Mouse (Mus musculus) neural tube, embryonic 14.5 days (tissue): ENCODE measurements around the gene Gm17606. TPM values are rescaled to one million over a fixed set of nuclear protein-coding genes. Genes with fewer than 3 reads are reported as not detected.
A peak's percentile ranks its signal among the peaks of the same experiment; 100 is the strongest.

Experiments
- ATAC-seq: fragments of 200-750 bp; cut with Nextera tagmentation; 2 replicates; pipeline ENCODE4 v1.8.0; 2017; ENCODE audit warnings: low read depth, mild to moderate bottlenecking, moderate TSS enrichment, moderate library complexity
- H3K27ac ChIP-seq: fragments of 300-500 bp; sonication (generic); 2 replicates; pipeline ENCODE4 v1.5.1; 2014; ENCODE audit warnings: low read depth, mild to moderate bottlenecking, control low read depth, low read length, moderate library complexity, mixed read lengths
- H3K27me3 ChIP-seq: fragments of 300-500 bp; sonication (generic); 2 replicates; pipeline ENCODE4 v1.6.1; 2014; ENCODE audit warnings: low read length; ENCODE audit not compliant: control insufficient read depth, insufficient read depth
- H3K36me3 ChIP-seq: fragments of 300-500 bp; sonication (generic); 2 replicates; pipeline ENCODE4 v1.6.1; 2014; ENCODE audit warnings: low read length, mixed read lengths; ENCODE audit not compliant: control insufficient read depth, insufficient read depth
- H3K4me1 ChIP-seq: fragments of 300-500 bp; sonication (generic); 2 replicates; pipeline ENCODE4 v1.6.1; 2014; ENCODE audit warnings: low read length; ENCODE audit not compliant: control insufficient read depth, insufficient read depth
- H3K4me2 ChIP-seq: fragments of 300-500 bp; sonication (generic); 2 replicates; pipeline ENCODE4 v1.6.1; 2014; ENCODE audit warnings: mild to moderate bottlenecking, low read depth, low read length, control low read depth
- H3K4me3 ChIP-seq: fragments of 300-500 bp; sonication (generic); 2 replicates; pipeline ENCODE4 v1.5.1; 2014; ENCODE audit warnings: low read depth, low read length, control low read depth, mixed read lengths
- H3K9ac ChIP-seq: fragments of 300-500 bp; sonication (generic); replicated peaks from 2 replicates; pipeline ENCODE4 v1.6.1; 2014; ENCODE audit warnings: low read depth, mild to moderate bottlenecking, control low read depth, low read length, mixed read lengths
- H3K9me3 ChIP-seq: fragments of 300-500 bp; sonication (generic); 2 replicates; pipeline ENCODE4 v1.6.1; 2016; ENCODE audit warnings: low read length; ENCODE audit not compliant: control insufficient read depth
- WGBS: fragments of 180-500 bp; shearing (Covaris S2); extraction: QIAGEN DNeasy Blood & Tissue Kit; methylation state at CpG from one replicate; pipeline ENCODE4 v1.1.7; 2014; 5-methylcytosine and 5-hydroxymethylcytosine counted together
- polyA plus RNA-seq: library from polyadenylated mRNA; unstranded; fragments of >200 nt; fragmentation: Nextera tagmentation; extraction: Ambion mirVana; gene quantifications from 2 replicates; pipeline ENCODE4 v1.2.1, GENCODE M21; 2014

Gm17606 gene
- polyA plus RNA-seq, 1 experiment from 2014 or later, result not detected

DNA sequence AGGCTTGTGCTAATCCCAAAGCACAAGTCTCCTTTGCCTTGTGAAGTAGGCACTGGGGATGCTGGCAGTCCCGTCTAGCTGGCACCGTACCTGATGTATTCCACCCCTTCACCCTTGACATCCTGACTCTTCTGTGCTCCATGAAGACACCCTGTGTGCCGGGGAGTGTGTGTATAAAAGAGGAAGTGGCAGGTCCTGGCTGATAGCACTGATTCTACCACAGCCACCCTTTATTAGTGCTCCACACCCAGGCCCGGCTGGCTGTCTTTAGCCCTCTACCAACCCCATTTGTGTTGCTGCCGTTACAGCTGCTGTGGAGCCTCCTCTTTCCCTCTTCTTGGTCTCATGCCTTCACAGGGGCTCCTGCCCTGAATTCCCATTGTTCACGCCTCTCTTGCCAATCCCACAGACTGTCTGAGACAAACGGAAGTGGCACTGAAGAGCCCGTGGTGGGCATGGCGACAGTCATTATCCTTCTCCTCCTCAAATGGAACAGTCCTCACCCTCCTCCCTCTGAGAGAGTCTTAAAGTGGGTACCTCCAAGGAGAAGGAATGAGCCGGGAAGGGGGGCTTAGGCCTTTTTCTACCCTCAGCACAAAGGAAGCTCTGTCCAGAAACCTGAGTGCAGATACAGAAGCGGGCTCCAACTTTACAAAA lies 10.0 kb upstream of the Gm17606 start:
- H3K9me3 ChIP-seq, result no peaks in the 10 kb centered on the region
- no peak overlapping the region for H3K27ac ChIP-seq
- WGBS, result 73% methylated on average over 11 of the region's 11 CpGs
- ATAC-seq, result peak; percentile 57
- no peaks in the 10 kb centered on the region for H3K27me3 ChIP-seq
- no peaks in the 10 kb centered on the region for H3K4me1 ChIP-seq
- no peak overlapping the region for H3K9ac ChIP-seq
- H3K36me3 ChIP-seq, result peaks cover 26% of the 10 kb centered on the region
- H3K4me3 ChIP-seq, result no peak overlapping the region
- H3K4me2 ChIP-seq, result no peak overlapping the region

DNA sequence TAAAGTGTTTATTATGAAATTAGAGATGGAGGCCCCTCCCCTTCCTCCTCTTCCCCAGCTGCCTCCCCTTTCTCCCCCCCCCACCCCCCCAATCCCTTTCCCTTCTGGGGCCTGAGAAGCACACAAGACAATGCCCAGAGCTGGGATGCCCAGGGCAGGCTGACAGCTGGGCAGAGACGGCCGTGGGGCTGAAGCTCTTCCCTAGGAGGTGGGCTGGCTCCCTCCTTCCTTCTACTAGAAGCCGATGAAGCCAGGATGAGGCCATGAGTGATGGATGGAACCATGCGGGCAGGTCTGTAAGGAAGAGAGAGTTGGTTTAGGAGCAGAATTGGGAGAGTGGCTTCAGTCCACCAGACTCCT lies 9.5 kb upstream of the Gm17606 start:
- H3K9me3 ChIP-seq, result no peaks in the 10 kb centered on the region
- no peaks in the 10 kb centered on the region for H3K4me1 ChIP-seq
- H3K36me3 ChIP-seq, result peaks cover 26% of the 10 kb centered on the region
- H3K27ac ChIP-seq, result no peak overlapping the region
- 0 out of 2 replicates have a peak, but pooled peaks have one; percentile 2 for ATAC-seq
- H3K4me2 ChIP-seq, result no peak overlapping the region
- no peak overlapping the region for H3K4me3 ChIP-seq
- H3K9ac ChIP-seq, result no peak overlapping the region
- no peaks in the 10 kb centered on the region for H3K27me3 ChIP-seq
- 78% methylated on average over 4 of the region's 4 CpGs for WGBS

DNA sequence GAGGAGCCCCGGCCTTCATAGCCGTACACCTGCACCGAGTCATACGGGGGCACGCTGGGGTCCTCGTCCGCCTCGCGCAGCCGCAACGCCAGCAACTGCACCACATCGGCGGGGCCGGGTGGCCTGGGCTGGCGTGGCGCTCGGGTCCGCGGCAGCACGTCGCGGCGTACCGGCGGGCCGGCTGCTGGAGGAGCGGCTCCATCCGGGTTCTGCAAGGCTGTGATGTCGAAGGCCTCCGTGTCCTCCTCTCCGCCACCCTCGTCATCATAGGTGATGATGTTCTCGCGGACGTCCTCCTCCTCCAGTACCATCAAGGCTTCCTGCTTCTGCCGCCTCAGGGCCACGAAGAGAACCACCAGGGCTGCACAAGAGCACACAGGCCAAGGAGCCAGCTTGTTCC lies 8.5 kb upstream of the Gm17606 start:
- no peaks in the 10 kb centered on the region for H3K9me3 ChIP-seq
- 94% methylated on average over 34 of the region's 37 CpGs for WGBS
- peaks cover 31% of the 10 kb centered on the region for H3K36me3 ChIP-seq
- H3K9ac ChIP-seq, result no peak overlapping the region
- no peak overlapping the region for H3K27ac ChIP-seq
- no peak for ATAC-seq
- H3K4me2 ChIP-seq, result no peak overlapping the region
- H3K27me3 ChIP-seq, result no peaks in the 10 kb centered on the region
- H3K4me3 ChIP-seq, result no peak overlapping the region
- no peaks in the 10 kb centered on the region for H3K4me1 ChIP-seq

DNA sequence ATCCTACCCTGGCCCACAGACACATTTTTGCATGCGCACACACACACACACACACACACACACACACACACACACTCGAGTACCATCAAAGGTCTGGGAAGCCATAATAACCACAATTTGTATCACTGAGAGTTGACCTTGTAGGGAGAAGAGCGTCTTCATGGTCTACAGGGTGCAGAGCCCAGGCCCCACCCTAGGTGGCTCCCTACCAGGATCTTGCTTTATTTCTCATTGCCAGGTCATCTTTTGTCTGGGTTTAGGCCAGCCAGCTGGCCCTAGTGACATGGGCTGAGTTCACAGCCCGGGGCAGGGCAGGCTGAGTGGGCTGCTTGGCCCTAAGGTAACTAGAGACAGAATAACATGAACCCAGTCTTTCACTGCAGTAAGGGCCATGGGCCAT lies 6.6 kb upstream of the Gm17606 start:
- WGBS, result 86% methylated on average over 4 of the region's 4 CpGs
- H3K27ac ChIP-seq, result no peak overlapping the region
- no peak for ATAC-seq
- H3K4me3 ChIP-seq, result no peak overlapping the region
- H3K9ac ChIP-seq, result no peak overlapping the region
- peaks cover 31% of the 10 kb centered on the region for H3K36me3 ChIP-seq
- no peak overlapping the region for H3K4me2 ChIP-seq
- no peaks in the 10 kb centered on the region for H3K27me3 ChIP-seq
- no peaks in the 10 kb centered on the region for H3K9me3 ChIP-seq
- peaks cover 4% of the 10 kb centered on the region for H3K4me1 ChIP-seq

DNA sequence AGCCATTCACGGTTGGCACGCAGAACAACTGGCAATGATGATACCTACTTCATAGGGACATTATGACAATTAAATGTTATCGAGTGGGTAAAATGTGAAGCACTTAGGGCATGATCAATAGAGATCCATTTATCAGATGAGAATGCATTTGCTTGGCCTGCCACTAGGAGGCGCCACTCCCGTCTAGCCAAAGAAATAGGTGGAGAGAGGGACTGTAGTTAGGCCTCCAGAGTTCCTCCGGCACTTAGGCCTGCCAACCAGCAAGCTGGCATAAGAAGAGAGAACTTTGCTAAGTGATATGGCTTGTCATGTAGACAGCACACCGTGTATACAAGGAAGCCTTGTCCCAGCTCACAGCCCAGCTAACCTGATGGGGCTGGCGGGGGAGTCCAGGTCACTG lies 3.8 kb upstream of the Gm17606 start:
- peaks cover 24% of the 10 kb centered on the region for H3K36me3 ChIP-seq
- no peak overlapping the region for H3K9ac ChIP-seq
- no peaks in the 10 kb centered on the region for H3K9me3 ChIP-seq

DNA sequence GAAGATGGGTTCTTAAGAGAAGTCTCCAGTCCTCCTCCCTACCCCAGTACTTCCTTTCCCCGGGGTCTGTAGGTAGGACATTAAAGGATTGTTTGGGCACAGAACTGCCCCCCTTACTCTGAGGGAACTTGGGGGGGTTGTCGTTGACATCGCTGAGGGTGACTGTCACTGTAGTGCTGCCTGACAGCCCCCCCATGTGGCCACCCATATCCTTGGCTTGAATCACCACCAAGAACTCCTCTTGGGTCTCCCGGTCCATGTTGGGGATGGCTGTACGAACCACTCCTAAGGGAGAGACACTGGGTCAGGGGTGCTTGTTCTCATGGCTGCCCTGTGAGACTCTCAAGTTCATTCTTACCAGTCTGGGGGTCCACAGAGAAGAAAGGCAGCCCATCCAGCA lies 2.5 kb upstream of the Gm17606 start:
- Histone ChIP-seq H3K36me3 (peaks cover 23% of the 10 kb centered on the region), H3K4me2 (no peak overlapping the region), H3K4me3 (no peak overlapping the region), H3K27ac (no peak overlapping the region), H3K9me3 (no peaks in the 10 kb centered on the region), H3K27me3 (no peaks in the 10 kb centered on the region), H3K9ac (0 out of 2 replicates have a peak overlapping the region, but pooled peaks have one; percentile 7), H3K4me1 (peaks cover 14% of the 10 kb centered on the region)
- ATAC-seq, result no peak
- 84% methylated on average over 5 of the region's 5 CpGs for WGBS

More for the DNA sequence above, 3.8 kb upstream of the Gm17606 start:
- no peak for ATAC-seq
- H3K4me3 ChIP-seq, result no peak overlapping the region
- no peaks in the 10 kb centered on the region for H3K27me3 ChIP-seq
- 47% methylated on average over 8 of the region's 8 CpGs for WGBS
- no peak overlapping the region for H3K27ac ChIP-seq
- H3K4me1 ChIP-seq, result peaks cover 14% of the 10 kb centered on the region
- H3K4me2 ChIP-seq, result no peak overlapping the region

DNA sequence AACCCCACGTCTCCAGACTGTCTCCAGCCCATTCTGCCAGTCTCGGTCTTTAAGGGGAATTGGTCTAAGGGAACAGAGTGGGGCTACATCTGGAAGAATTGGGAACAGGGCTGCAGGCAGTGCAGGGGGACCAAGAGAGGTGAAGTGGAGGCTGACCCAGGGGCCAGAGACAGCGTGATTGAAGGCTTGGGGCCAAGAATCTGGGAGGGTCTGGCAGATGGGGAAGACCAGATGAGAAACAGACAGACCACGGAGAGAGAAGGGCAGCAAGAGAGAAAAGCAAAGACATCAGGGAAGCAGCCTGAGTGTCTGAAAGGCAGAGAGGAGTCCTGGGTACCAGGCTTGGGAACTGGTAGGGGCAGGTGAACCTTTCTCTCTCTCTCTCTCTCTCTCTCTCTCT lies 631 bp upstream of the Gm17606 start:
- no peaks in the 10 kb centered on the region for H3K27me3 ChIP-seq
- peak overlapping the region; percentile 68 for H3K4me3 ChIP-seq
- H3K27ac ChIP-seq, result no peak overlapping the region
- ATAC-seq, result no peak
- peak overlapping the region; percentile 88 for H3K4me2 ChIP-seq
- H3K4me1 ChIP-seq, result peaks cover 14% of the 10 kb centered on the region
- H3K9me3 ChIP-seq, result no peaks in the 10 kb centered on the region
- 16% methylated on average over 4 of the region's 4 CpGs for WGBS
- peaks cover 35% of the 10 kb centered on the region for H3K36me3 ChIP-seq
- peak overlapping the region; percentile 82 for H3K9ac ChIP-seq

DNA sequence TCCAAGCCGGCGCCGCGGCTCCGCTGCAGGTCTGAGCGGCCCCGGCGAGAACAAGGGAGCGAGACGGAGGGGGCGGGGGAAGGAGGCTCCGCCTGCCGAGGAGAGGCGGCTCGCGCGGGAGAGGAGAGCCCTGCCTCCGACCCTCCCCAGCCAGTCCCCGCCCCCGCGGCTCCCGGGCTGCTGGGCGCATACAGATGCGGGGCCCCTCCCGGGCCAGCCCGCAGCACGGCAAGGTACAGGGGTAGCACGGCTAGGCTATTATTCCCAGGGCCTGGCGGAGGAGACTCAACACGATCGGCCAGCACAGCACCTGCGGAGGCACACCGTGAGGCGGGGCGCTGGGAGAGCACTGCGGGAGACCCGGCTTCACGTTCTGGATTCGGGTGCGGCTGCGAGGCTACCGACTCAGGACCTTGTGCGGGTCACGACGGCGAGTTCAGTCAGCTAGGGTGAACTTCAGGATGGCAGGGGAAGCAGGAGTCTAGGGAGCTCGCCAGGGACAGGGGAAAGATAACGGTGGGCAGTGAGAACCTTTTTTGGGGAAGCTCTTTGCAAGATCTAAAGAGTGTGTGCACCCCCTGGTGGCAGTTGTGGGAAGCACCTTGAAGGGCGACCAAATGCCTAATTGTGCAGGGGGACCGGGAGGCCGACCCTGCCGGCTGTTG lies 685 bp downstream of the Gm17606 start, which contains the start of gene Cdh24:
Gene Cdh24, minus strand, starts transcription at position 60 of the 665 bp plus-strand sequence.
- Histone ChIP-seq H3K4me3 (peak within 1 kb of the TSS; percentile 68), H3K27me3 (no peaks in the 10 kb centered on the region), H3K27ac (peak within 1 kb of the TSS; percentile 76), H3K9ac (peak within 1 kb of the TSS; percentile 82), H3K4me2 (peak within 1 kb of the TSS; percentile 88), H3K36me3 (peaks cover 47% of the 10 kb centered on the region), H3K4me1 (peaks cover 14% of the 10 kb centered on the region), H3K9me3 (no peaks in the 10 kb centered on the region)
- under 1% methylated on average over 45 of the region's 52 CpGs for WGBS
- ATAC-seq, result peak; percentile 94

DNA sequence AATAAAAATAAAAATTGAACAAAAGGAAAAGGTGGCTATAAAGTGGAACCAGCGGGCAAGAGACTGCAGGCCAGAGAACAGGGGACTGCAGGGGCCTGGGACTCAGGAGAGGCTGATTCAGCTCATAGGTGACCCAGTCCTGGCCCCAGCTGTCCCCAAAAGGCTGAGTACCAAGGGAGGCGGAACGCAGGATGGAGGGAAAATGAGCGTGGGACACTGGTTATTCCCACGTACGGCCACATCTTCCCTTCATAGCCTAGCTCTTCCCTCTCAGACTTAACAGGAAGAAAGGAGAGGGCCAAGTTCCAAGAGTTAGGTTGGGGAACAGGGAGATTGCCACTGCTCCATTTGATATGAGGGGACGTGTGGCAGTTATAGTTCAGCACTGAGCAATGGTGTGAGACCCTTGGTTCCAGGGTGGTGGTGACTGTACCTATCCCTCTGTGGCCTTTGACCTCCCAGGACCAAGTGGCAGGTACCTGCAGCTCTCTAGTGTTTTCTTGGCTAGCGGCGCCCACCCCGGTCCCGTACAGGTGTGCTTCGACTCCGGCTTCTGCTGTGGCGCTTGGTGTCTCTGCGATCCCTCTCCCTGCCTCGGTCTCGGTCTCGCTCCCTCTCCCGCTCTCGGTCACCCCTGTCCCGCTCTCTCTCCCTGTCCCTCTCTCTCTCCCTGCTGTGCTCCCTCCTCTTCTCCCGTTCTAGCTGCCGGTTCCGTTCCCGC lies 1.6 kb downstream of the Gm17606 start:
- no peak for ATAC-seq
- Histone ChIP-seq H3K9me3 (no peaks in the 10 kb centered on the region), H3K36me3 (peaks cover 52% of the 10 kb centered on the region), H3K27me3 (no peaks in the 10 kb centered on the region), H3K9ac (no peak overlapping the region), H3K4me3 (no peak overlapping the region), H3K4me1 (peaks cover 14% of the 10 kb centered on the region), H3K4me2 (no peak overlapping the region), H3K27ac (no peak overlapping the region)
- 80% methylated on average over 25 of the region's 25 CpGs for WGBS
